Mouse (Mus musculus): ENCODE results near the gene Grid2. TPM values are rescaled to one million over a fixed set of nuclear protein-coding genes. Genes with fewer than 3 reads are reported as not detected.

Gene Grid2
- polyA plus RNA-seq, 1 experiment, result 0.06 TPM

DNA sequence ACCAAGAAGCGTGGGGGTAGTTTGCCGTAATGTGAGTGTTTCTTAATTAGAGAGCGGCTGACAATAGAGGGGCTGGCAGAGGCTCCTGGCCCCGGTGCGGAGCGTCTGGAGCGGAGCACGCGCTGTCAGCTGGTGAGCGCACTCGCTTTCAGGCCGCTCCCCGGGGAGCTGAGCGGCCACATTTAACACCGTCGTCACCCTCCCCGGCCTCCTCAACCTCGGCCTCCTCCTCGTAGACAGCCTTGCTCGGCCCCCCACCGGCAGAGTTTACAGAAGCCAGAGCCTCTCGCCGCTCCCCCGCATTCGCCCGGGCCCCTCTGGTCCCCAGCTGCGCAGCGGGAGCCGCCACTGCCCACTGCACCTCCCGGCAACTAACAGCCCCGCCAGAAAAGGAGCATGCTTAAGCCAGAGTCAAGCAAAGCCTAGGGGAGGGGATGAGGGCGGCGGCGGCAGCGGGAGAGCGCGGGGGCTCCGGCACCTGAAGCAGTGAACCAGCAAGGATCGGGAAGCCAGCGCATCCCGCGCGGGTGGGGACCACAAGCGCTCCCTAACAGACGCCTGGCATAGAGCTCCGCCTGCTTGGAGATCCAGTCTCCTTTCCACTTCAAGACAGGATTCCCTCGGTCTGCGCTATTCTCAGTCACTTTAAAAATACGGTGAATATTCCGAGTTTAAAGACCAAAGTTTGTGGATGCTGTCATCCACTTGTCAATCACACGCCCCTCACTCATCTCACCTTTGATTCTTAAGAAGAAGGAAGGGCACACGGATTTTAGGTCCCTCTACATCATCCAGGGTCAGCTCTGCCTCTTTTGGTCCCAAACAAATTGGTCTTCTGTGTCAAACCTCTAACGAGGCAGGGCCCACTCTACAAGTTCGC, 1479.0 kb downstream of the Grid2 start:
- Histone ChIP-seq H3K27ac (ENCODE audit: control insufficient read depth, insufficient read depth, low read depth, low read length) (no peak overlapping the region), H3K27me3 (ENCODE audit: control insufficient read depth, insufficient read depth, low read length) (no peaks in the 10 kb centered on the region), H3K4me1 (ENCODE audit: control insufficient read depth, insufficient read depth, low read length) (peaks cover 2% of the 10 kb centered on the region), H3K36me3 (ENCODE audit: control insufficient read depth, insufficient read depth, low read length) (no peaks in the 10 kb centered on the region), H3K4me3 (ENCODE audit: control insufficient read depth, low read depth, low read length) (no peak overlapping the region; the same call in 1 of the 2 replicates)
- no peak for TF ChIP-seq CTCF (IDR thresholded peaks at IDR 0.05; ENCODE audit: control insufficient read depth, insufficient read depth, insufficient replicate concordance, low read depth, low read length)
- no peak for TF ChIP-seq POLR2A (IDR thresholded peaks at IDR 0.05; ENCODE audit: control insufficient read depth, low read depth, low read length)

DNA sequence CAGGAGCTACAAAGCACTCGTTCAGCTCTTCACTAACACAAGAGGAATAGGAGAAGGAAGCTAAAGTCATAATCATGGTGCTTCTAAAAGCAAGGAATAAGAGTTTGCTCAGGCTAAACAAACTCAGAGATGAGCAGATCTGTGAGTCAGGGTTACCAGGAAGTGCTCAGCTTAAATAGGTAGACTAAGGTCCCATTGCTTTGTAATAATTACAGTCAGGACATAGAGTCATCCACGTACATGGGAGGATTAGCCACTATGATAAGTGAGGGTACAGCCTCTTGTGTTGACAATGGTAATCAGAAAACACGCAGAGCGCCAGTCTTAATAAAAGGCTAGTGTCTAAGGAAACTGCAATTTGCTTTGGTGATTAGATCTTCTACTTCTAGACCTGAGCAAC, 1480.6 kb downstream of the Grid2 start:
- no peak overlapping the region for H3K4me3 ChIP-seq (ENCODE audit: control insufficient read depth, low read depth, low read length)
- no peaks in the 10 kb centered on the region for H3K27me3 ChIP-seq (ENCODE audit: control insufficient read depth, insufficient read depth, low read length)
- no peaks in the 10 kb centered on the region; the same call in 1 of the 2 replicates for H3K4me1 ChIP-seq (ENCODE audit: control insufficient read depth, insufficient read depth, low read length)
- no peak for TF ChIP-seq CTCF (IDR thresholded peaks at IDR 0.05; ENCODE audit: control insufficient read depth, insufficient read depth, insufficient replicate concordance, low read depth, low read length)
- no peak for TF ChIP-seq POLR2A (IDR thresholded peaks at IDR 0.05; ENCODE audit: control insufficient read depth, low read depth, low read length)
- H3K27ac ChIP-seq (ENCODE audit: control insufficient read depth, insufficient read depth, low read depth, low read length), result no peak overlapping the region
- no peaks in the 10 kb centered on the region for H3K36me3 ChIP-seq (ENCODE audit: control insufficient read depth, insufficient read depth, low read length)

DNA sequence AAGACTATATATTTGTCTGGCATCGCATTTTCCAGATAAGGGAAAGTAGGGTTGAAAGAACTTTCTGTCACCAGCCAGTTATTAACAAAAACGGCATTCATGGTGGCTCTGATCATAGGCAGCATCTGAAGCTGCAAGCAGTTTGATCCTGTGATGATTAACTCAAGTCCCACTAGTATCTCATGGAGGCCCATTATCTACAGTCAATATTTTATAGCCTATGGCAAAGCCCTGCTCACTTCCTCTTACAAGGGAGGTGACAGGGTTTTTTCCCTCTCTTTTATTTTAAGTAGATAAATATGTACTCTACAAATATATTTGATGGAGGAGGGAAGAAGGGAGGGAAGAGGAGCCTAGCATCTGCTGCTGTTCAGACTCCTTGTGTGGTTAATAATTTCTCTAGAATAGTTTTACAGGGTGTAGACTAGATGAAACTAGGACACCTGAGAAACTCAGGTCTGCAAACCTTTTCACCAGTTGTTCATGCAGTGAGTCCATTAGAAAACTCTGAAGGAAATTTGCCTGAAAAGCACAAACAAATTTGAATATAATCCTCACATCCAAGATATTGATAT, 1487.3 kb downstream of the Grid2 start:
- H3K4me1 ChIP-seq (ENCODE audit: control insufficient read depth, insufficient read depth, low read length), result no peaks in the 10 kb centered on the region
- no peak overlapping the region for H3K27ac ChIP-seq (ENCODE audit: control insufficient read depth, insufficient read depth, low read depth, low read length)
- TF ChIP-seq CTCF (IDR thresholded peaks at IDR 0.05; ENCODE audit: control insufficient read depth, insufficient read depth, insufficient replicate concordance, low read depth, low read length), result no peak
- TF ChIP-seq POLR2A (IDR thresholded peaks at IDR 0.05; ENCODE audit: control insufficient read depth, low read depth, low read length), result no peak
- H3K4me3 ChIP-seq (ENCODE audit: control insufficient read depth, low read depth, low read length), result no peak overlapping the region
- H3K36me3 ChIP-seq (ENCODE audit: control insufficient read depth, insufficient read depth, low read length), result no peaks in the 10 kb centered on the region
- H3K27me3 ChIP-seq (ENCODE audit: control insufficient read depth, insufficient read depth, low read length), result no peaks in the 10 kb centered on the region
